Mouse (Mus musculus) 416B (cell line): ENCODE data around the gene Katnal1.

Experiments used
- DNase-seq: peaks from one replicate; pipeline ENCODE4 v3.0.0; 2011; ENCODE audit warnings: low read depth

Gene Katnal1

DNA sequence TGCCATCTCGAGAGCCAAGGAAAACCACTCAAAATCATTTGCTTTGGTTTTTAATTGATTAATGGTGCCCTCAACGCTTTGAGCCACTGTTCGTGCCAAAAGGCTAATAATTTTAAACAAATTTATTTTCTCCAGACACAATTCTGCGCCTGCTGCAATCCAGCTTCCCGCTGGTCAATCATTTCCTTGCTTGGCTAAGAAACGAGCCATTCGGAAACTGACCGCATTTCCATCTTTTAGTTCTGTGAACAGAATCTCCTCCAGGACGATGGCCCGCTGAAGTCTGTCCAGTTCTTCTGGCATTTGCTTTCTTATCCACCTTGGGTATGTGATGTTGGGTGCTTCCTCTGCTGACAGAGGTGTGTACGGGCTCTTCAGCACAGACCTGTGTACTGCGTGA, 4.5 kb downstream of the Katnal1 start:
- no peak for DNase-seq

DNA sequence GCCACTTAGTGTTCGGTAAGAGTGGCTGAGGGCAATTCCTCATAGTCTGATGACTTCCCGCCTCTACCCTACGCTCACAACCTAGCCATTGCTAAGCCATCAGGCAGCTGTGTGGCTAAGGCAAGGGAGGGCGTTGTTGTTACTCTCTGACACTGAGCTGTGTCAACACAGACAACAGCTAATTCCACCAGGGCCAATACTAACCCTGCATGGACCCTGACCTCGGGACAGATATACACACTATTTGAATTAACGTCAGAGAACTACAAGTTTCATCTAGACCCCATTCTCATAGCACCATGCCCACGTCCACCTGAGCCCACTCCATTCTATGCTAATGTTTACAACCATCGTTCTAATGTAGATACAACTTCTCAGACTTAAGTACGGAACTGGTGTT, 5.1 kb downstream of the Katnal1 start:
- no peak for DNase-seq

DNA sequence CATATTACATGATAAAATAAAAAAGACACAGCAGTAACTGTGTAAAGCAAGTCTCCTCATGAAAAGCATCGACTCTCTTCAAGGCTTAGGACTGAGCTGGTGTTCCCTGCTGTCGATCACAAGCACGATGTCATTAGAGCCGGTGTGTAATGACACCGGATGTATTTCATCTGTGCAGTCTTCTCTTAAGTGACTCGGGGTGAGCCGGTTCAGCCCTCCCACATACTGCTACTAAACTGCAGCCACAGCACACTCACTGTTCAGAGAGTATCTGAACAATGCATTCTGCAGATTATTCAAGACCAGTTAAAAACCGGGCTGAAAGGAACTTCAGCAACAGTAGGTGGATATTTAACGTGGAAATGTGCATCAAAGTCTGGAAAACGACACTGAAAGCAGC, 5.7 kb downstream of the Katnal1 start:
- DNase-seq = no peak

DNA sequence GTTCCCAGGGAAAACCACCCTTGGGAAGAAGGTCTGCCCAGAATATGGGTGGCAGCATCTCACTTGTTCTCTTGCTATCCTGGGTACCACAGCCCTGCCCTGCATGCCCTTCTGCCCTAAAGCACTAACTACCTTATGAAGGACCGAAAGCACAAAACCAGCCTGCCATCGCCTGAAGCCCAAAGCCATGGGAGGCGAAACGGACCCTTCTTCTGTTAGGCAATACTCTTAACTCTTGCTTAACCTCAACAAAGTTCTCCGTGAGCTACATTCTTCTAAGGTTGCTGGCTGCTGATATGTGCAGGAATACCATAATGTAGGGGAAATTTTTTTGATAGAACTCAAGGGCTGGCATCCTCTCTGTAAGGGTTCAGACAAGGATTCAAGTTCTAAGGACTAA, 6.3 kb downstream of the Katnal1 start:
- DNase-seq = no peak

DNA sequence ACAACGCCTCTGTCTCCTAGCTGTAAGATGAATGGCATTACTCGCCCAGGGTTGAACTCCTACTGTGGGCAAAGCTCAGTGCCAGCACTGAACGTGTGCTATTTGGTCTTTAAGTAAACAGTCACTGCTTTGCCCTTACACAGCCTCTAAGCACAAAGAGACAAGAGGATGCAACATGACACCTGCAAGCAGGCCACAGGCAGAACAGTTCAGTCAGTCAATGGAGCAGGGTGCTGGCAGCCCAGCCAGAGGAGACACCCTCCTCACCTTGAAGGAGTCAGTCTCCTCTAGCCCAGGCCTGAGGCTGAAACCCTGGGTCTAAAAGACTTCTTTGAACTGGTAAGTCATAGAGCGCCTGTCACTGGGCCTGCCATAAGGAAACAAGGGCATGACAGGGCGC, 11.1 kb downstream of the Katnal1 start:
- no peak for DNase-seq

DNA sequence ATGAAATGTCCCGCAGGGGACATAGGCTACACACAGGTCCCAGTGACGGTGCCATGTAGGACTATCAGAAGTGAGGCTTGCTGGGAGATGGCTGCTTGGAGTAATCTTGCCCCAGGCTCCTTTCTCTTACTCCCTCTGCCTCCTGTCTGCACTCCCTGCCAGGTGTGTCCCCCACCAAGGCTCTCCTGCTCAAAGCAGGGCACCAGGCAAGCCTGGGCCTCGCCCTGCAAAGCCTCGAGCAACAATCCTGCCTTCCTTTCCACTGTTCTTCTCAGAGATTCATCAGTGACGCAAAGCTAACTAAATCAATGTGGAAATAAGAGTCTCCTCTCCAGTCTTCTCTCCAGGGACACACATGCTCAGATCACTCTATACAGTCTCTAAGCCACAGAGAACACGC, 12.3 kb downstream of the Katnal1 start:
- DNase-seq = no peak

DNA sequence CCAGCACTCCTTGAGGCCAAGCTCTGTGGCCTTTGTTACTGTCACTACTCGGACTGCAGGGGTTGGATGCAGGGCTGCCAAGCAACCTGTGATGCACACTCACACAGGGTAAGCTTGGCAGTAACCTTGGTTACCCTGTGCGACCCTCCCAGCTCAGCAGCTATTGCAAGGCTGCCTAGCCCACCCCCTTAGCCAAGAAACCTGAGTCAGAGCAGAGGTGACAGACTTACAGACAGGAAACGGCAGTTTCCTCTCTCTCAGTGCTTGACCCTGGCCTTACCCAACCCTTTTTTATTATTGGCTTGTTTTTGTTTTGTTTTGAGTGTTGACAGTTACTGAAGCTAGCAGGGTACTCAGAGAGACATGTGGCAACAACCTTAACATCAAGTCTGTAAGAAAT, 16.9 kb downstream of the Katnal1 start:
- peak; percentile 66 for DNase-seq

DNA sequence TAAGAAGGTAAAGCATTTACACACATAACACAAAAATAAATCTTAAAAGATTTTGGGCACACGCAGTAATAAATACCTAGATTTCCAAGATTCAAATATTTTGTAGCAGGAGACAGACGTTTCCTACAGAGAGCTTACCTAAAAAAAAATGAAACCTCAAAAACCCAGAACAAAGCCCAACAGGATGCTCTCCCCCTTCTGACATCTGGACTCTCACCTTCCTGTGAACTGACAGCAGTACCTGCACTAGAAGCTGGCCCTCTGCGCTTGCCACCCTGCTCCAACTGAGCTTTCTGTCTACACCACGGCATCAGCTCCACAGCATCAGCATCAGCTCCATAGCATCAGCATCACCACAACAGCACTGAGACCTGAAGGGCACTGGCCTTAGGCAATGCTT, 19.1 kb downstream of the Katnal1 start:
- DNase-seq = no peak

DNA sequence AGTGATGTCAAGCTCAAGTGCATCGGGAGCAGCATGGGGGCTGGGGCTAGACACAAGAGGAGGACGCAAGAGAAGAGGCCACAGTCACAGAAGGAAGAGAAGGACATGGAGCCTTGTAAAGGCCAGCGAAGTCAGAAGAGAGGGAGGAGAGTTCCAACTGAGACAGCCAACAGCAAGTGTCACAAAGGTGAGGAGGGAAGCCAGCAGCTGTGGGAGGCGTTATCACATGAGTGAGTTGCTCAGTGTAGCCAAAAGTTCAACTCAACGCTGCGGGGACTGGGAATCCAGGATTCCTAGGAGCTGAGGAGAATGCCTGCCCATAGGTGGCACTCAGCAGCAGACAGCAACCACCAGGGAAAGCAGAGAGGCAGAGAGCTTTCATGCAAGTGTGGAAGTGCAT, 19.7 kb downstream of the Katnal1 start:
- DNase-seq = no peak

DNA sequence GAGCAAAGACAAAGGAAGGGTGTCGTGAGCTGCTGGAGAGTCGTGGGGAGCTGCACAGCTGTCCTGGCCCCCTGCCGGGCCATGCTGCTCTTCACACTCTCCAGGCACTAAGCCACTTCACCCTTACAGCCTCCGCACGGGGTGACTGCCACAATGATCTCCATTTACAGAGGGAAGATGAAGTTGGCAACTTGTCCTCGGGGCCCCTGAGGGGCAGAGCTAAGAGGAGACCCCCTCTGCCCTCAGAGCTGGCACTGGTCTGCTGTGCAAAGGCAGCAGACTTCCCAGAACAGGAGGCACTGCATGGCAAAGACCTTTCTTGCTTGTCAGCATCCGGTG, 20.1 kb downstream of the Katnal1 start:
- no peak for DNase-seq

DNA sequence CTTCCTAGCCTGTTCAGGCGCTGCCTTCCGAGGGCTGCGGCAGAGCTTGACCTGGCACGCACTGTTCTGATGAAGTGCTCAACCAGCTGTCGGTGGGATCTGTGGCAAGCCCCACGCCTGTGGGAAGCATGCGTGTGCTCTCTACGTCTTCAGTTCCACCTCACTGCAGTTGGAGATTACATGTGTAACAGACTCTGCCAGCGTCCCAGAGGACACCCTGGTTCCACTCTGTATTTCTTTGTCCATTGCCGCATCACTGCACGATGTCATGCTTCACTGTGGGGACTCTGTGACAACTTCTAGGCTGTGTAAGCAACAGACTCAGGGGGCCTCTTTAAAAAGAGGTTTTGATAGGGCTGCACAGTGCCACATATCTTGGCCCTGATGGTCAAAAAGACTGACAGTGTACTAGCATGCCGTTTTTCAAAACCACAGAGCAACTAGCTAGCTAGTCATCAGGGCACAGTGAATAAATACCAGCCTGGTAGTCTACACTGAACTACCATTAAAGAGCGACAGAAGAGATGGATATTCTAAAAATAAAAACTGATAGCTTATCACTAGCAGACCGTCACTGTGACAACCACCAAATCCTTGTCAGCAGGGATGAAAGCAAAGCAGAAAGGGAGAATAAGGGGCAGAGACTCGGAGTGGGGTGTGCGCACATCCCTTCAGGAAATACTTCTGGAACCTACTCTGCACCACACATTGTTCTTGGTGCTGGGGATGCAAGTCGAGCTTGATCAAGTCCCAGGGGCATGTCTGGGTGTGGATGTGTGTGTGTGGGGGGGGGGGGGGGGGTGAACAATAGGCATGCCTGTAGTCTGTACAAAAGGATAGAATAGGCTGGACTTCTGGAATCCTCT, 20.7 kb downstream of the Katnal1 start:
- no peak for DNase-seq

DNA sequence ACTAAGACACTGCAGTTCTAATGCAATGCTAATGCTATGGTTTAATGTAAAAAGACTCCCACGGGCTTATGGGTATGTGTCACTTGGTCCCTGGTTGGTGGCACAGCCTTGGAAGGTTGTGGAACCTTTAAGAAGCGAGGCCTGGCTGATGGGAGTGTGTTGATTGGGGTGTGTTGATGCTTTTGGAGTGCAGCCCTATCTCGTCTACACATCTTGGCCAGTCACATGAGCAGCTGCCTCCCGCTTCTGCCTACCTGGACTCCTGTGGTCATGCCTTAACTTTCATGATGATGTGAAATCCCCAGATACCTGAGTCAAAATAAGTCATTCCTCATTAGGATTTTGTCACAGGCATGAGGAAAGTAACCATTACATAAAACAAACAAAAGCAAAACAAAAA, 22.8 kb downstream of the Katnal1 start:
- DNase-seq = no peak

DNA sequence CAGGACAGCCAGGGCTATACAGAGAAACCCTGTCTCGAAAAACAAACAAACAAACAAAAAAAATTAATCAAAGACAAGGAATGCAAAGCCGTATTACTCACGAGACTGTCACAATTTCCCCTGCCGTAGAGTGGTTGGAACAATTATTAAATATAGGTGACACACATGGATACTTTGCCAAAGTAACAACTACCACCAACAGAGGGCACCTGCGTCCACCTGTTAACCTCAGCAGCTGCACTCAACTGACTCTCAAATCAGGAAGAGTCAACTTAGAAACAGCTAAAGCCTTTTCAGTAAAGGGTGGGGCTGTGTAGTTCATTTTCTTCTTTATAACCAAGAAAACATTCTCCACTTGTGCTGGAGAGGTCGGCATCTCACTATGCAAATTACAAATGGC, 24.3 kb downstream of the Katnal1 start:
- DNase-seq = peak; percentile 66

DNA sequence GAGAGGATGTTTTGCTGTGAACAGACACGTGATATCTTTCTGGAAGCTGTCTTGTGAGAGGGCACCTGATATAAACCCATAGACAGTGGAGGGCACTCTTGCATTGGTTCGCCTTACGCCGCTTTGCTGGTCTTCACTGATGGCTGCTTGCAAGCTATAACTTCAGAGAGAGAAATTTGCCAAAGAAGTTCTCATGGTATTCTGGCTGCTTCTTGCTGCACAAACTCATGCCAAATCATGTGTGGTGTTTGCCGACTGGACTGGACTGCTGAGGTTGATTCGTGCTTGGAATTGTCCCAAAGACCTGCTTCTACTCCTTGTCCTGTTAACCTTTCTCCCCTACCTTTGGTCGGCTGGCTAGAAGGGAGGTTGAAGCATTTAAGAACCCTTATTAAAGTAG, 29.8 kb downstream of the Katnal1 start:
- no peak for DNase-seq

DNA sequence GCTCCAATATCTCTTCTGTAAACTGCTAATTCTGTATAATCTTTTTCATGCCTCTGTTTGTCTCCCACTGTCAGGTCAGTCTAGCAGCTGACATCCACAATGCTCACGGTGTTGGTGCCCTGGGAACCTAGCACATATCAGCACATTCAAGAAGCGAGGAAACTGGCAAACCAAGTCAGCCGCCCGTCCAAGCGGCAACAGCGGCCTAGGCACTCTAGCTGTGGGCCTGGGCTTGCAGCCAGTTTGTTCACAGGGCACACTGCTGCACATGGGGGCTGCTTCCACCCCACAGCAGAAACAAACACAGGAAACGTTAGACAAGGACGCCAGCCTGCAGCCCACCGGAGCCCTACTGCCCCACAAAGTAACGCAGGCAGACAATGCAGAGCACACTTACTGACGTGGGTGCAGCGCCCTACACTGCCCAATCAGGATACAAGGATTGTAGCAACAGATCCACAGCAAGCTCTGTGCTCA, 31.1 kb downstream of the Katnal1 start:
- no peak for DNase-seq

DNA sequence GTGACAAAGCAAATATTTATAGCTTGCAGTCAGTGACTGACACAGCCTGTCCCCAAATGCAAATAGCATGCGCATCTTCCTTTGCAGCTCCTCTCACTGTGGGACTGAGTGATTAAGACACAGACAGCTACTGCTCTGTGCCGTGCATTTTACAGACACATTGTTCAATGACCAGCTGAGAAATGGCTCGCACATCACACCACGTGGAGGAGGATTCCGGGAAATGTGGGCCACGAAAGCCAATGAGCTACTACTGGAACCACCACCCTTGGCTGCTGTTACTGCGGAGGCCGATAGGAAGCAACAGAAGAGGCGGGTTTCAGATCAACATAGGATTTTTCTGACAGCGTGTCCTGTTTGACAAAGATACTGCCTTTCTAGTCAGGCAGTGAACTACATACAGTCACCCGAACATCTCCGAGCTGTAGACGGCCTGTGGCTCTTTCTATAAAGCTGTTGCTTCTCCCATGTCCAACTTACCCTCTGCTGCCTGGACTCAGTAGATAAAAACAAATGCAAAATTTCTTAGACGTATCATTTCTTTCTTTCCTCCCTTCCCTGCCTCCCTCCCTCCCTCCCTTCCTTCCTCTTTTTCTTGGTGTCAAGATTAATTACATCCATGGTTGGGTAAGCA, 31.9 kb downstream of the Katnal1 start:
- DNase-seq = peak; percentile 18

DNA sequence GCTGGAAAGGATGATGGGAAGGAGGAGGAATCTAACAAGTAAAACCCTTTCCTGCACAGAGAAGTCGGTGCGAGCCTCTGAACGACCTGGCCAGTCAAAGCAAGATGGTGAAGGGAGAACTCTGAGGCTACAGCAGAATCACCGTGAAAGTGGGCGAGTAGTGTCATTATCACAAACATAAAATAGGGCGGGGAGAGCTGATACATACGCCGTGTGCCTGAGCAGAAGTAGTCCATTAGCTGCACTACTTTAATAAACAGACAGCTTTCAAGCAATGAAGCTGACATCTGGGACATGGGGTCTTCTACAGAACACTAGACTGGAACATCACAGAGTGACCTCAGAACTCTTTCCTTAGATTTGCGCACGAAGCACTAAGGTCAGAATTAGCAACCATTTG, 32.6 kb downstream of the Katnal1 start:
- DNase-seq = no peak

DNA sequence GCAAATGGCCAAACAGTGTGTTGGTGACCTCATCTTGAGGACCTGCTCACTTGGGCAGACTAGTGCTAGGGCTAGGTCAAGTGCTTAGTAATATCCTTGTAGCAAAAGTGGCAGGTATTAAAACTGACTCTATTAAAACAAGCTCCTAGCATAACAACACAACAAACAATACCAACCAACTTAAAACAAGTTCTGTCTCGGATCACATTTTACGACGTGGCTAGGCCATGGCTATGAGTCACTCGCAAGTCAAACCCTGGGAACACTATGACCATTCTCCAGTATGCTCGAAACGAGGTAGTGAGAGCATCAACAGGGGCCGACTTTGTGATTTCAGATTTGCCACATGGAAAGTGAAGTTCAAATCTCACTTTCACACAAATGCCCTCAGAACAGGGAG, 33.3 kb downstream of the Katnal1 start:
- DNase-seq = no peak

DNA sequence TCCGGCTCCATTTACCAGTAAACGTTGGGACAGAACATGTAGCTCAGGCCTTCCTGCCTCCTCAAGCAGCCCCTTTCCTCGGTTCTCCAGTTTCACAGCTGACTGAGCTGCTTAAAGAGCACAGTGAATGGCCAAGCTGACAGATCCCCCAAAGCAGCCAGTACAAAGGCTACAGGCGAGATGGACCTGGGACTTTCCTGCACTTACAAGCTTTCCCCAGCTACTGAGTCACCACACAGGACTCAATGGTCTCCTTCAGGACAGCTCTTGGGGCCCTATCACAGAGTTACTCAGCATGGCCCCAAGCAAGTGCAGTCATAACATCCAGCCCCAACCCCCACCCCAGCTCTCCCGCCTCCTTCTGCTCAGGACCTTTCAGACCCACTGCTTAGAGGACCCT, 34.1 kb downstream of the Katnal1 start:
- DNase-seq = no peak

DNA sequence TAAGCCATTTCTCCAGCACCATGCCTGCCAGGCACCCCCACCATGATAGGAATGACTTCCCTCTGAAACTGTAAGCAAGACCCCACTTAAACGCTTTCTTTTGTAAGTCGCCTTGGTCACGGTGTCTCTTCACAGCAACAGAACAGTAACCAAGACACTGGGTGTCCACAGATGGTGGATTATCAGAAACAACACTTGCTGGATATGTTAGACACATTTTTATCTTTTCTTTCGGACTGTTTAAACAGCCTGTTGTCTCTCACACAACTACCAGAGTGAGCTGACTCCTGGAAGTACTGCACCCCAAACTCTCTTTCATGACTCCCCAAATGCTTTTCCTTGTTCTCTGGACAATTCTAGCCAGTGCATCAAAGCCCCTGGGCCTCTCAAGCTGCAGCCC, 38.9 kb downstream of the Katnal1 start:
- no peak for DNase-seq

DNA sequence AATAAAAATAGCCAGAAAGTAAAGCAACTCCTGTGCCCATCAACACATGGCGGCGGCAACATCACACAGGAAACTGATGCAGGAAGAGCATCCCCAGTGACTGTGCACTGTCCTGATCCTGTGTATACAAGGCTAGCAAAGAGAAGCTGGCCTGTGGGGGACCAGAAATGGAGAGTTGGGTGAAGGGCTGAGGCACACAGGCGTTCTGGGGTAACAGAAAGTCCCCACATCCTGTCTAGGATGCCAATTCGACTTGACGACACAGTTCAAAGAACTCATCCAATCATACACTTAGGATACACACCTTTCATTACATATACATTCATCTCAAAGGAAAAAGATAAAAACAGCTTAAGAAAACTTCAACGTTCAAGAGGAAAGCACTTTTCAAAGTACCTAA, 41.1 kb downstream of the Katnal1 start:
- DNase-seq = no peak

DNA sequence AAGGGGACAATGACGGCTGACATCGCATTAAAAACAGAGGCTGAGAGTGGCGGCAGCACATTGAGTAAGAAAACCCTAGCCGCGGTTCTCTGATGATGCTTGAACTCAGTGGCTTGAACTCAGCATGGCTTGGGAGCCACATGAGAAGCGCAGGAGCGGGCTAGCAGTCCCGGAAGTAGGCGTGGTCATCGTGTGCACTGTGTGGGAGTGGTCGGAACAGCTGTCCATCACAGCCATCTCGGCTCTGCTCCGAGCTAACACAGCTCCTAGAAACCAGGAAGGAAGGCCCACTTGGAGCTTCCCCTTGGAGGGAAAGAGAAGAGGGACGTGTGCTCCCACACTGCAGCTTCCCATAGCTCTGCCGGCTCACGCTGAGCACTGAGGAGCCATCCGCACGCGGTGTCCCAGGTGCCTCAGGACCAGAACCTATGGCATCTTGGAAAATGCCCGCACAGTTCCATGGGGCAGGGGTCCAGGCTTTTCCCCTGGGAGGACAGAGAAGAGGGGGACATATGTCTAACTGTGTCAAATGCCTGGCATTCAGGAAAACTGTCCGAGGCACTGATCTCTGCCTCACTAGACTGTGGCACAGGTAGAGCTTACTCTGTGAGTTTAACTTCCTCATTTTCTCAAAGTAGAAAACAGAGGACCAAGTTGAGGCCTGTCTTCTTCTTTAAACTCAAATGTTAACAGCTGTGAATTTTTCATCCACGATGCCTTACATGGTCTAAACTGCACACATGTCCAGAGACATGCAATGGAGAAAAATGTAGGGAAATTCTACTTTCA, 43.1 kb downstream of the Katnal1 start:
- no peak for DNase-seq

DNA sequence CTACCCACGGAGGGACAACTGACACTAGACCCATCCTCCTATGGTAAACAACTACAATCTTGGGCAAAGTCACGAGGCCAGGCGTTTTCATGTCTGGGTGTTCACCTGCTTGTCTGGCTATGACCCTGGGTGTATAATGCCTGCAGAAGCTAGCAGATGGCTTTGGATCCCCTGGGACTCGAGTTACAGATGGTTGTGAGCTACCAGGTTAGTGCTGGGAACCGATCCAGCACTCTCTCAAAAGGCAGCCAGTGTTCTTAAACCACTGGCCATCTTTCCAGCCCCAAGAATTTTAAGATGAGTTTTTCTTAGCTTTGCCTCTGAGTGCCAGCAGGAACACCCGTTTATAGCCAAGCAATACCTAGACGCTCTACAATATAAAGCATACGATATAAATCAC, 45.4 kb downstream of the Katnal1 start:
- DNase-seq = no peak
